Mouse (Mus musculus) olfactory bulb, adult 2 months (tissue): ENCODE measurements around the gene Tapbp.
"Not testable (repeated sequence)": the region's sequence is repeated elsewhere in the genome, so short reads cannot be mapped to it uniquely, and the experiment has no call there.

Experiments used
- CTCF ChIP-seq: fragments of 200-500 bp; IDR thresholded peaks from 2 replicates; pipeline ENCODE4 v1.5.1; 2012; ENCODE audit warnings: low read depth, mild to moderate bottlenecking, low read length, moderate library complexity; ENCODE audit not compliant: insufficient read depth
- POLR2A ChIP-seq: fragments of 200-500 bp; IDR thresholded peaks from 2 replicates; pipeline ENCODE4 v1.6.1; 2012; ENCODE audit warnings: mild to moderate bottlenecking, low read depth, low read length, moderate library complexity; ENCODE audit not compliant: insufficient read depth

GRCm38 (mm10) chr17:33889941-33890532 lies 25.7 kb upstream of the Tapbp start:
- not testable (repeated sequence) for TF ChIP-seq POLR2A, CTCF
